Mouse (Mus musculus) left cerebral cortex, adult 8-10 months (tissue): ENCODE data around the gene Smim7. TPM values are rescaled to one million over a fixed set of nuclear protein-coding genes. Genes with fewer than 3 reads are reported as not detected.
A peak's percentile ranks its signal among the peaks of the same experiment; 100 is the strongest.

Source experiments
- DNase-seq, 2 experiments: peaks; one replicate each; pipeline ENCODE4 v3.0.0; 2022; ENCODE audit warnings: low spot score in 2 of 2
- microRNA-seq, 2 experiments: library from miRNA; unstranded; fragments of <30 nt; microRNA quantifications; one replicate each; pipeline ENCODE4 v1.2.0; 2022
- total RNA-seq, 4 experiments: library from RNA; stranded (reverse); gene quantifications; 2 replicates each; pipeline ENCODE4 v1.2.4; 2022

The Smim7 gene
- total RNA-seq, 4 experiments from 2014 or later, result 107 to 130 (median 118) TPM

DNA sequence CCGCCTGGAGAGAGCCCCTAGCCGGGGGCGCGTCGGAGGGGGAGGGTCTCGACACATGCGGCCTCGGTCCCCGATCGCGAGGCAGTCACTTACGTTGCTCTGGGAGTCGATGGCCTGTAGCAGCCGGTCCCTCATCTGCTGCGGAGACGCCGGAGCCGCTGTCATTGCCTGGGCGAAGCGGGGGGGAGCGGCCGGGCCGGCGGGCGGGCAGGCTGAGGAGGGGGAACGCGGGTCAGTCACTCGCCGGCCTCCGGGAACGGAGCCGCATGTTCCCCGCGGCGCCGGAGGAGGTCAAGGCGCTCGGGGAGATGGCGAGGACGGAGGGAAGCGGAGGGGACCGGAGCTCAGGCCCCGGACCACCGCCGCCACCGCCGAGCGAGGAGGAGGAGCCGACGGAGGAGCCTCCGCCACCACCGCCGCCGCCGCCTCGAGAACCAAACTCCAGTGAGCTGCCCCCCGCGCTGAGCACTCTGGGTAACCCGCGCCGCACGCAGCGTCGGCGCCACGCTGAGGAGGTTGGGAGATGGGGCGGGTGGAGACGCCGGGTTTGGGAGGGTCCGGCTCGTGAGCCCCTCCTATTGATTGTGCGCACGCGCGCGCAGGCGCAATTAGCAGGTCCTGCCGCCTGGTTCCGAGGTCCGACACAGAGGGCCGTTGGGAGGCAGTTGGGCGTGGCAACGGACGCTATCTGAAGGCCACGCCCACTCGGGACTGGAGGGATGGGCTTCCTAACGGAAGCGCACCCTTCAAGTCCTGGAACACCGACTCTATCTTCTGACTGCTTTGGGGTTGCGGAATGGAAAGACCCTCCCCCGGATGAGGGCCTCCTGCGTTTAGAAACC lies 22.9 kb downstream of the Smim7 start, which contains the start of gene Med26:
Gene Med26 (minus strand): TSS at position 469 of the 842 bp plus-strand sequence.
- peak; percentile 94 to 99 for DNase-seq

DNA sequence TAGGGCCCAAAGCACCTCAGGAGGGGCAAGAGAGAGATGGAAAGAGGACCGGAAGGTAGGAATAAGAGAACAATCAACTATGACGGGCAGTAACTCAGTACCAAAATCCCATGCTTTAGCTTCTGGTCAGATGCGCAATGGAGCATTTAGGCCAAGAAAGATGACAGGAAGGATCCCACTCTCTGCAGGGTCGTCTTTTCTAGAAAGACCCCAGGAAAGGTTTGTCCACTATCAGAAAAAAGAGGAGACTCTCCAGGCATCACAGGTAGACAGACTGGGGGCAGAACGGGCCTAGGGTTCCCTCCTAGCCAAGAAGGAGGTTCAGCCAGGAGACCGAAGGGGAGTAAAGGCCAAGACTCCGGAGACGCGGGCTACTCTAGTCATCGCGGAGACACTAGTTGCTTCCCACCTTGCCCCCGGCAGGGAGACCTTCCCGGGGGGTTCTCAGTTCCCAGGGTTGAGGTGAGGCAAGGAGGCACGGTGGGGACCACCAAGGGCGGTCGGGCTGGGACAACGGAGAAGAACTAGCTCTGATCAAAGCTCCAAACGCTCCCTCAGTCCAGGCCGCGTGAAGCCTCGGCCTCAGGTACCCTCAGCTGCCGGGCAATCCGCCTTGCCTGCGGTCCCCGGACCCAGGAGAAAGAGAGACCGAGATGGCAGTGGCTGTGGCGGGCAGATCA lies 23.6 kb downstream of the Smim7 start:
- no peak for DNase-seq

DNA sequence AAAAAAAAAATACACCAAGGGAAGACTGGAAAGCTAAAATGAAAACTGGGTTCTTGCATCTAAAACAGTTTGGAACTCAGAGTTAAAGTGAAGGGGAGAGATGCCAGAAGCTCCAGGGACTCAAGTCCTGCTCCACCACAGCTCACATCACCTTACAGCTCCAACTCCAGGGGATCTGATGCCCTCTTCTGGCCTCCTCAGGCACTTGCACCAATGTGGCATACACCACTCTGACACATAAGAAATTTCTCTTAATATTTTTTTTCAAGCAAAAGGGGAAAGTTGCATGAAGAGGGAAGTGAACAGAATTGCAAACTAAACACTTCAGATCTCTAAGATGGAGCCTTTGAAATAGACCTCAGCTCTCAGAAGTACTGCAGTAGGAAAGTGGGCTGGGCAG lies 31.7 kb downstream of the Smim7 start:
- no peak for DNase-seq

- no peak for DNase-seq
Measured at GRCm38 (mm10) chr8:72534888-72535287, 36.0 kb downstream of the Smim7 start.

GRCm38 (mm10) chr8:72532103-72532502 lies 38.8 kb downstream of the Smim7 start:
- DNase-seq, result no peak

- DNase-seq, result no peak
Measured at GRCm38 (mm10) chr8:72521888-72522287, 49.0 kb downstream of the Smim7 start.

DNA sequence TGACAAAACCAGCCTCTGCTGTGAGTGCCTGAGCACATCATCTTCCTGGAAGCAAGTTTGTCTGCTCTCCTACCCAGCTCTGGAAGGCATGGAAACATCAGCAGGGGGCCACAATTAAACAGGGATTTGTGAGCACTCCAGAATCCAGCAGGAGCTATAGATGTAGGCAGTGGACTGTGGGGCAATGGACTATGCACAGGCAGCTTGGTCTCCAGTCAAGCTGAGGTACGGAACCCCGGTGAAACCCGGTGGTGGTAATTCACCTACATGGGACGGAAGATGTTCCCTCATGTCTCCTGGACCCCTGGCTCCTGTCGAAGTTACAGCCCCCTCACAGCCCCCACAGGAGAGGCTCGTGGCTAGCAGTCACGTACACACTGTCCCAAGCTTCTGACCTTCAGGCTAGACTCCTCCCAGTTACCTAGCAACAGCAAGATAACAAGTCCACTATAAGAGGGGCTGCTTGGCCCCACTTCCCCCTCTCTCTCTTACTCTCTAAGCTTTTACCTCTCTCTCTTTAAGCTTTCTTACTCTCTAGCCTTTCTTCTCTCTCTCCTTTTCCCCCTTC lies 53.4 kb downstream of the Smim7 start:
- DNase-seq, result no peak

Small RNA genes lying within 50 kb of the gene (microRNA-seq; reads per million reads assigned to microRNA genes)
- gene Gm28019, result 0 reads per million in 2 experiments

Other genes with a start within 250 kb of the Smim7 start
- gene Eps15l1, start 149.6 kb downstream of the Smim7 start, total RNA-seq, result 10 to 100 TPM; 67.1 to 72.9 (median 70.8) TPM
- 1 to 10 TPM; 1.1 to 2.1 (median 1.3) TPM for gene Calr3, start 127.2 kb downstream of the Smim7 start, total RNA-seq
- 10 to 100 TPM; 11.1 to 16.3 (median 13.3) TPM for gene 1700030K09Rik, start 127.2 kb downstream of the Smim7 start, total RNA-seq
- gene Cherp, start 95.9 kb downstream of the Smim7 start, total RNA-seq, result 10 to 100 TPM; 63.2 to 75.2 (median 67.6) TPM
- 10 to 100 TPM; 51.8 to 54.0 (median 52.8) TPM for gene Slc35e1, start 78.5 kb downstream of the Smim7 start, total RNA-seq
- 10 to 100 TPM in 1 of 4 experiments, 1 to 10 TPM in 3; 8.8 to 10.7 (median 9.2) TPM for gene Med26, start 22.8 kb downstream of the Smim7 start, total RNA-seq
- gene Tmem38a, start 967 bp upstream of the Smim7 start, total RNA-seq, result 100 to 1,000 TPM in 3 of 4 experiments, 10 to 100 TPM in 1; 99.3 to 108 (median 103) TPM
- gene Nwd1, start 75.6 kb upstream of the Smim7 start, total RNA-seq, result 10 to 100 TPM; 36.7 to 41.7 (median 39.7) TPM
- 100 to 1,000 TPM; 131 to 145 (median 136) TPM for gene Sin3b, start 152.2 kb upstream of the Smim7 start, total RNA-seq
- gene F2rl3, start 190.8 kb upstream of the Smim7 start, total RNA-seq, result under 1 TPM in 1 of 4 experiments, not detected in 3; 0.34 TPM